Mouse (Mus musculus): ENCODE measurements around the gene Bmpr2.

- TF ChIP-seq CTCF (IDR thresholded peaks at IDR 0.05; ENCODE audit: extremely low read depth, insufficient read depth, insufficient read length, insufficient replicate concordance) (no peak), POLR2A (IDR thresholded peaks at IDR 0.05; ENCODE audit: low read depth, low read length) (no peak)
Measured at GRCm38 (mm10) chr1:59797865-59798264, 34.7 kb downstream of the Bmpr2 start.

Data from spleen, adult 2 months (tissue).